In genomic region chr12:75992226-75992858, GRCm38 (mm10) we compare ENCODE assay signal across 14 mouse cellular contexts.
DNase-seq lines count a peak whose midpoint lies in the region; ATAC-seq and TF ChIP-seq lines count a peak whose summit lies in the region.
"Had no signal": no experiment of that assay in that cellular context is flagged by ENCODE, and none has a peak within 500 bp of the region (broad histone marks: within the 10 kb centered on the region; RNA-seq: fewer than 3 reads in every experiment).

No protein-coding gene starts in this region.

- H3K9ac ChIP-seq in intestine, postnatal 0 days (ENCODE audit: low read depth, low read length) = no peak overlapping the region
- no peak overlapping the region for H3K9ac ChIP-seq in intestine, embryonic 15.5 days
- H3K9ac ChIP-seq: hindbrain, embryonic 14.5 days; liver, embryonic 15.5 days; neural tube, embryonic 15.5 days had no signal

- WGBS in intestine, postnatal 0 days = 81% methylated on average over 10 of the region's 10 CpGs
- WGBS in intestine, embryonic 15.5 days = 80% methylated on average over 10 of the region's 10 CpGs

- TF ChIP-seq CTCF in intestine, postnatal 0 days (IDR thresholded peaks at IDR 0.05; ENCODE audit: low read depth) = peak; percentile 53

- no peaks in the 10 kb centered on the region for H3K4me1 ChIP-seq in intestine, postnatal 0 days (replicated peaks; ENCODE audit: control insufficient read depth, insufficient read depth, low read length)
- H3K4me1 ChIP-seq in intestine, embryonic 15.5 days (replicated peaks) = no peaks in the 10 kb centered on the region
- H3K4me1 ChIP-seq: embryonic facial prominence, embryonic 10.5 days; liver, embryonic 15.5 days; megakaryocyte, embryonic 14.5 days; neural tube, embryonic 15.5 days had no signal

- H3K4me2 ChIP-seq in intestine, postnatal 0 days (replicated peaks; ENCODE audit: low read depth) = no peak overlapping the region
- H3K4me2 ChIP-seq in intestine, embryonic 15.5 days (replicated peaks) = no peak overlapping the region
- H3K4me2 ChIP-seq: hindbrain, embryonic 14.5 days; liver, embryonic 15.5 days; neural tube, embryonic 15.5 days had no signal

- H3K36me3 ChIP-seq in intestine, postnatal 0 days (ENCODE audit: control insufficient read depth, insufficient read depth) = peaks cover 45% of the 10 kb centered on the region
- peaks cover 10% of the 10 kb centered on the region; the same call in 1 of the 2 replicates for H3K36me3 ChIP-seq in intestine, embryonic 15.5 days

- no peak overlapping the region for H3K4me3 ChIP-seq in intestine, postnatal 0 days (ENCODE audit: low read depth, low read length)
- H3K4me3 ChIP-seq in intestine, embryonic 15.5 days (replicated peaks) = no peak overlapping the region
- H3K4me3 ChIP-seq: embryonic facial prominence, embryonic 10.5 days; liver, embryonic 15.5 days; megakaryocyte, embryonic 14.5 days; neural tube, embryonic 15.5 days had no signal

- H3K27me3 ChIP-seq in intestine, postnatal 0 days (replicated peaks; ENCODE audit: control insufficient read depth, insufficient read depth, low read length) = no peaks in the 10 kb centered on the region
- no peaks in the 10 kb centered on the region for H3K27me3 ChIP-seq in intestine, embryonic 15.5 days (replicated peaks)
- H3K27me3 ChIP-seq: liver, embryonic 15.5 days; megakaryocyte, embryonic 14.5 days; neural tube, embryonic 15.5 days had no signal

- no peaks in the 10 kb centered on the region for H3K9me3 ChIP-seq in intestine, postnatal 0 days (ENCODE audit: control insufficient read depth)
- H3K9me3 ChIP-seq in intestine, embryonic 15.5 days = no peaks in the 10 kb centered on the region
- H3K9me3 ChIP-seq: embryonic facial prominence, embryonic 10.5 days; liver, embryonic 15.5 days; megakaryocyte, embryonic 14.5 days; neural tube, embryonic 15.5 days had no signal

- peak; percentile 7 for DNase-seq in right cerebral cortex, adult 18-20 months
- DNase-seq in right cerebral cortex, postnatal 10 days (ENCODE audit: low spot score in 2 of 2) = no peak
- DNase-seq in MEL-GATA-1-ER (ENCODE audit: extremely low read depth, low read depth) = peak; percentile 25
- no peak for DNase-seq in testis, postnatal 14 days (ENCODE audit: low spot score)
- DNase-seq in neural tube, embryonic 10.5 days (ENCODE audit: extremely low spot score, low spot score) = no peak
- DNase-seq: layer of hippocampus, adult 9-11 months; thymus, adult 18-20 months had no signal

- ATAC-seq in intestine, postnatal 0 days = no peak
- ATAC-seq in intestine, embryonic 15.5 days = no peak

- H3K27ac ChIP-seq in intestine, postnatal 0 days (ENCODE audit: low read depth, low read length) = no peak overlapping the region
- H3K27ac ChIP-seq in intestine, embryonic 15.5 days = no peak overlapping the region
- H3K27ac ChIP-seq: embryonic facial prominence, embryonic 10.5 days; hindbrain, embryonic 14.5 days; liver, embryonic 15.5 days; neural tube, embryonic 15.5 days had no signal

Comparison
In these comparisons a context has a peak if more than half of its experiments do, and no peak if none do; other contexts are left out.
1. DNase-seq: peak in right cerebral cortex, adult 18-20 months (single experiment) and MEL-GATA-1-ER (single experiment); none in right cerebral cortex, postnatal 10 days (0 of 2), testis, postnatal 14 days (single experiment) and neural tube, embryonic 10.5 days (single experiment).